Mouse (Mus musculus): ENCODE data around the gene H2-K1.

GRCm38 (mm10) chr17:34027656-34028223 lies 27.6 kb upstream of the H2-K1 start, which contains the start of gene H2-Ke6:
- TF ChIP-seq CTCF (IDR thresholded peaks at IDR 0.05; ENCODE audit: low read depth, low read length) = no peak
- TF ChIP-seq GATA1 (IDR thresholded peaks at IDR 0.05; ENCODE audit: borderline replicate concordance, low read length) = no peak
- no peak for TF ChIP-seq POLR2AphosphoS5 (IDR thresholded peaks at IDR 0.05; ENCODE audit: insufficient replicate concordance, low read depth, low read length)

All from G1E (cell line).